Mouse (Mus musculus): Measurements from ENCODE around the gene Jtb. TPM values are rescaled to one million over a fixed set of nuclear protein-coding genes. Genes with fewer than 3 reads are reported as not detected.

Gene Jtb
- polyA plus RNA-seq, 1 experiment from 2014 or later: 131 TPM

DNA sequence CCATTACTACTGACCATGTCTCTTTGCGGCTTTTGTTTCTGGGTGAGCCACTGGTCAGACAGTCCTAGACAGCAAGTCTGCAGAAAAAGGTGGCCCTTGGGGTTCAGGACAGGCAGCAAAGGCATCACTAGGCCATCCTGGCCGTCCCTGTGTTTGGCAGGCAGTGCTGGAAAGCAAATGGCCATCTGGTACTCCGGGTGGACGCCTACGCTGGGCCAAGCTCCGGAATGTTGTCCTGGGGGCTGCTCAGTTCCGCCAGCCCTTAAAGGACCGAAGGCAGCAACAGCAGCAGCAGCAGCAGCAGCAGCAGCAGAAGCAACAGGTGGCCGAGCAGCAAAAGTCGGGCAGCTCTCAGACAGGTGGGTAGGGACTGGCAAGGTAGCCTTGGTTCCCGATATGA, 43.9 kb downstream of the Jtb start:
- H3K4me1 ChIP-seq (replicated peaks; ENCODE audit: control insufficient read depth, insufficient read depth): no peaks in the 10 kb centered on the region
- H3K27me3 ChIP-seq (ENCODE audit: control insufficient read depth, insufficient read depth, low read length): no peaks in the 10 kb centered on the region
- TF ChIP-seq CTCF (IDR thresholded peaks at IDR 0.05; ENCODE audit: low read depth) (no peak), EP300 (optimal IDR thresholded peaks at IDR 0.05) (no peak)
- no peak overlapping the region for H3K27ac ChIP-seq (replicated peaks)
- no peak overlapping the region for H3K9ac ChIP-seq (ENCODE audit: low read length)
- DNase-seq (ENCODE audit: low spot score) (no peak), ATAC-seq (ENCODE audit: low FRiP score, low TSS enrichment) (no peak)
- peaks cover 7% of the 10 kb centered on the region; the same call in 1 of the 2 replicates for H3K36me3 ChIP-seq (ENCODE audit: control insufficient read depth, insufficient read depth, low read length)
- WGBS: 88% methylated on average over 11 of the region's 11 CpGs
- no peaks in the 10 kb centered on the region for H3K9me3 ChIP-seq (ENCODE audit: control insufficient read depth, low read length)
- H3K4me3 ChIP-seq (ENCODE audit: low read depth, low read length): no peak overlapping the region
- no peak overlapping the region for H3K4me2 ChIP-seq (replicated peaks; ENCODE audit: low read depth)

DNA sequence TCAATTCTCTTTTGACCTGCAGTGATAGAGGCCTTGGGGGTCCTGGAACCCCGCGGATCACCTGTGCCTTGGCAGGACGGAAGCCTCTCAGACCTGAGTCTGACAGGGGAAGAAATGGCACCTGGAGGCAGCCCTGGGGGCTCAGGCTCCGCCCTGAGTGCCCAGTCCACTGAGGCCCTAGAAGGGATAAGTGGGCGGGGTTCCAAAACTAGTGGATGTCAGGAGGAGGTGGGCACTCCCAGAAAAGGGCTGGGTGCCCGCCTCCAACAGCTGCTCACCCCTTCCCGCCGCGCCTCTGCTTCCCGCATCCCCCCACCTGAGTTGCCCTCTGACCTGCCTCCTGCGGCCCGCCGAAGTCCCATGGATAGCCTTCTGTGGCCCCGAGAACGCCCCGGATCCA, 45.5 kb downstream of the Jtb start:
- Histone ChIP-seq H3K27ac (replicated peaks) (no peak overlapping the region), H3K36me3 (ENCODE audit: control insufficient read depth, insufficient read depth, low read length) (no peaks in the 10 kb centered on the region; the same call in 1 of the 2 replicates), H3K4me1 (replicated peaks; ENCODE audit: control insufficient read depth, insufficient read depth) (no peaks in the 10 kb centered on the region), H3K9ac (ENCODE audit: low read length) (no peak overlapping the region), H3K9me3 (ENCODE audit: control insufficient read depth, low read length) (no peaks in the 10 kb centered on the region), H3K4me2 (replicated peaks; ENCODE audit: low read depth) (no peak overlapping the region), H3K4me3 (ENCODE audit: low read depth, low read length) (no peak overlapping the region), H3K27me3 (ENCODE audit: control insufficient read depth, insufficient read depth, low read length) (no peaks in the 10 kb centered on the region)
- DNase-seq (ENCODE audit: low spot score) (no peak), ATAC-seq (ENCODE audit: low FRiP score, low TSS enrichment) (no peak)
- TF ChIP-seq EP300 (optimal IDR thresholded peaks at IDR 0.05) (no peak), CTCF (IDR thresholded peaks at IDR 0.05; ENCODE audit: low read depth) (no peak)
- WGBS: 49% methylated on average over 14 of the region's 16 CpGs

DNA sequence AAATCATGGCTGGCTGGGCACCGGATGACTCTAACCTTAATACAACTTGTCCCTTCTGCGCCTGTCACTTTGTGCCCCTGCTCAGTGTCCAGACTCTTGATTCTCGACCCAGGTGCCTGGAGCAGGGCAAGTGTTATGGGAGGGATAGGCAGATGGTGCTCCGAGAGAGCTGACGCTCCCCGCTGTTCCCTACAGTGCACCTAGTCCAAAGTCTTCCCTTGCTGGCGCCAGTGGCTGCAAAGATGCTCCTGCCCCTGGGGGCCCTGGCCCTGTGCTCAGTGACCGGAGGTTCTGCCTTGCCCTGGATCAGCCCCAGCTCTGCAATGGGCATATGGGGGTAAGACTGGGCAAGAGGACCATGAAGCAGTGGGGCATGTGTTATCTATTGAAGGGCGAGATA, 46.4 kb downstream of the Jtb start:
- Histone ChIP-seq H3K4me1 (replicated peaks; ENCODE audit: control insufficient read depth, insufficient read depth) (no peaks in the 10 kb centered on the region), H3K27me3 (ENCODE audit: control insufficient read depth, insufficient read depth, low read length) (no peaks in the 10 kb centered on the region), H3K4me2 (replicated peaks; ENCODE audit: low read depth) (no peak overlapping the region), H3K4me3 (ENCODE audit: low read depth, low read length) (no peak overlapping the region), H3K27ac (replicated peaks) (no peak overlapping the region), H3K9me3 (ENCODE audit: control insufficient read depth, low read length) (no peaks in the 10 kb centered on the region), H3K36me3 (ENCODE audit: control insufficient read depth, insufficient read depth, low read length) (no peaks in the 10 kb centered on the region; the same call in 1 of the 2 replicates), H3K9ac (ENCODE audit: low read length) (no peak overlapping the region)
- no peak for ATAC-seq (ENCODE audit: low FRiP score, low TSS enrichment)
- DNase-seq (ENCODE audit: low spot score): no peak
- TF ChIP-seq CTCF (IDR thresholded peaks at IDR 0.05; ENCODE audit: low read depth): no peak
- no peak for TF ChIP-seq EP300 (optimal IDR thresholded peaks at IDR 0.05)
- WGBS: 91% methylated on average over 9 of the region's 9 CpGs

DNA sequence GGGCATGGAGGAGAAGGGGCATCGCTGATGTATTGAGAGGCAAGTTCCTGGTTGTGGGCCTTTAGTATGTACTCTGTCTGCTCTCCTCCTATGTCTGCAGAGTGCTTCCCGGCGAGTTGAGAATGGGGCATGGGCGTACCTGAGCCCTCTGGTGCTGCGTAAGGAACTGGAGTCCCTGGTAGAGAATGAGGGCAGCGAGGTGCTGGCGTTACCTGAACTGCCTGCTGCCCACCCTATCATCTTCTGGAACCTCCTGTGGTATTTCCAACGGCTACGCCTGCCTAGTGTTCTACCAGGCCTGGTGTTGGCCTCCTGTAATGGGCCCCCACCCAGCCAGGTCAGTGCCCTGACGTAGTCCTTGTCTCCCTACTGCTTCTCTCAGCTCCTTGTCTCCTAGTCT, 46.8 kb downstream of the Jtb start:
- no peak overlapping the region for H3K27ac ChIP-seq (replicated peaks)
- H3K9me3 ChIP-seq (ENCODE audit: control insufficient read depth, low read length): no peaks in the 10 kb centered on the region
- DNase-seq (ENCODE audit: low spot score): no peak
- no peak for ATAC-seq (ENCODE audit: low FRiP score, low TSS enrichment)
- H3K4me1 ChIP-seq (replicated peaks; ENCODE audit: control insufficient read depth, insufficient read depth): no peaks in the 10 kb centered on the region
- no peak overlapping the region for H3K9ac ChIP-seq (ENCODE audit: low read length)
- H3K27me3 ChIP-seq (ENCODE audit: control insufficient read depth, insufficient read depth, low read length): no peaks in the 10 kb centered on the region
- TF ChIP-seq EP300 (optimal IDR thresholded peaks at IDR 0.05) (no peak), CTCF (IDR thresholded peaks at IDR 0.05; ENCODE audit: low read depth) (no peak)
- no peak overlapping the region for H3K4me3 ChIP-seq (ENCODE audit: low read depth, low read length)
- WGBS: 93% methylated on average over 10 of the region's 10 CpGs
- H3K36me3 ChIP-seq (ENCODE audit: control insufficient read depth, insufficient read depth, low read length): no peaks in the 10 kb centered on the region; the same call in 1 of the 2 replicates
- no peak overlapping the region for H3K4me2 ChIP-seq (replicated peaks; ENCODE audit: low read depth)

DNA sequence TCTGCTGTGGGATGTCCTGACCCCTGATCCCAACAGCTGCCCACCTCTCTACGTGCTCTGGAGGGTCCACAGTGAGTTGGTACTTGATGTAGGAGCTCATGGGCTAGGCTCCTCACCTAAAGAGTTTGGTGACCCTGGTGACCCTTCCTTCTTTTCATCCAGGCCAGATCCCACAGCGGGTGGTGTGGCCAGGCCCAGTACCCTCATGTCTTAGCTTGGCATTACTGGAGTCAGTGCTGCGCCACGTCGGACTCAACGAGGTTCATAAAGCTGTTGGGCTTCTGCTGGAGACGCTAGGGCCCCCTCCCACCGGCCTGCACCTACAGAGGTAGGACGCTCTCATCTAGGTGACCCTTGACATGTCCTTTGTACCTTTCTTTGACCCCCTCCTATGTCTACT, 47.8 kb downstream of the Jtb start:
- H3K9me3 ChIP-seq (ENCODE audit: control insufficient read depth, low read length): no peaks in the 10 kb centered on the region
- no peaks in the 10 kb centered on the region for H3K27me3 ChIP-seq (ENCODE audit: control insufficient read depth, insufficient read depth, low read length)
- no peaks in the 10 kb centered on the region; the same call in 1 of the 2 replicates for H3K36me3 ChIP-seq (ENCODE audit: control insufficient read depth, insufficient read depth, low read length)
- TF ChIP-seq CTCF (IDR thresholded peaks at IDR 0.05; ENCODE audit: low read depth): no peak
- no peak for TF ChIP-seq EP300 (optimal IDR thresholded peaks at IDR 0.05)
- WGBS: 96% methylated on average over 9 of the region's 9 CpGs
- H3K4me2 ChIP-seq (replicated peaks; ENCODE audit: low read depth): no peak overlapping the region
- no peak overlapping the region for H3K4me3 ChIP-seq (ENCODE audit: low read depth, low read length)
- no peak for ATAC-seq (ENCODE audit: low FRiP score, low TSS enrichment)
- H3K27ac ChIP-seq (replicated peaks): no peak overlapping the region
- H3K4me1 ChIP-seq (replicated peaks; ENCODE audit: control insufficient read depth, insufficient read depth): no peaks in the 10 kb centered on the region
- no peak overlapping the region for H3K9ac ChIP-seq (ENCODE audit: low read length)
- no peak for DNase-seq (ENCODE audit: low spot score)

DNA sequence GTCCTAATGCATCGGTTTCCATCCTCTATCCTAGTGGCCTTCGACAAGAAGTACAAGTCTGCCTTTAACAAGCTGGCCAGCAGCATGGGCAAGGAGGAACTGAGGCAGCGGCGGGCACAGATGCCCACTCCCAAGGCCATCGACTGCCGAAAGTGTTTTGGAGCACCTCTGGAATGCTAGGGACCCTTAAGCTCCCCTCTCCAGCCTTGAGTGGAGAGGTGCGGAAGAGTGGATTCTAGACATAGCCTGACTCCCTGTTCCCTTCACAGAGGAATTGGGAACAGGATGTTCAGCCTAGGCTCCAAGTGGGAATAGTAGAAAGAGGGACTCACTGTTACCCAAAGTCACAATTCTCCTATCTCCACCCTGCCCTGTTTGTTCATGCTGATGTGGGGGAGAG, 48.3 kb downstream of the Jtb start:
- no peaks in the 10 kb centered on the region; the same call in 1 of the 2 replicates for H3K36me3 ChIP-seq (ENCODE audit: control insufficient read depth, insufficient read depth, low read length)
- no peak overlapping the region for H3K27ac ChIP-seq (replicated peaks)
- H3K9me3 ChIP-seq (ENCODE audit: control insufficient read depth, low read length): no peaks in the 10 kb centered on the region
- H3K4me2 ChIP-seq (replicated peaks; ENCODE audit: low read depth): no peak overlapping the region
- no peaks in the 10 kb centered on the region for H3K27me3 ChIP-seq (ENCODE audit: control insufficient read depth, insufficient read depth, low read length)
- no peaks in the 10 kb centered on the region for H3K4me1 ChIP-seq (replicated peaks; ENCODE audit: control insufficient read depth, insufficient read depth)
- DNase-seq (ENCODE audit: low spot score): no peak
- TF ChIP-seq EP300 (optimal IDR thresholded peaks at IDR 0.05) (no peak), CTCF (IDR thresholded peaks at IDR 0.05; ENCODE audit: low read depth) (no peak)
- no peak overlapping the region for H3K4me3 ChIP-seq (ENCODE audit: low read depth, low read length)
- no peak overlapping the region for H3K9ac ChIP-seq (ENCODE audit: low read length)
- no peak for ATAC-seq (ENCODE audit: low FRiP score, low TSS enrichment)
- 94% methylated on average over 7 of the region's 7 CpGs for WGBS

Data from stomach, postnatal 0 days (tissue).